Mouse (Mus musculus) bone marrow macrophage, adult 2 months (primary cell): ENCODE results near the gene Fam162b. TPM values are rescaled to one million over a fixed set of nuclear protein-coding genes. Genes with fewer than 3 reads are reported as not detected.

Experiments used
- H3K27ac ChIP-seq: 2 replicates; pipeline ENCODE4 v1.5.1; 2012; ENCODE audit warnings: low read depth, low read length; ENCODE audit not compliant: insufficient read depth
- H3K4me1 ChIP-seq: 2 replicates; pipeline ENCODE4 v1.6.1; 2012; ENCODE audit warnings: low read length; ENCODE audit not compliant: control insufficient read depth, insufficient read depth
- H3K4me3 ChIP-seq: 2 replicates; pipeline ENCODE4 v1.5.1; 2012; ENCODE audit warnings: mild to moderate bottlenecking, low read length, moderate library complexity; ENCODE audit not compliant: insufficient read depth
- CTCF ChIP-seq: IDR thresholded peaks from 2 replicates; pipeline ENCODE4 v1.5.1; 2012; ENCODE audit warnings: low read depth, mild to moderate bottlenecking, low read length, moderate library complexity
- POLR2A ChIP-seq: IDR thresholded peaks from 2 replicates; pipeline ENCODE4 v1.6.1; 2012; ENCODE audit warnings: mild to moderate bottlenecking, low read depth, low read length, borderline replicate concordance
- polyA plus RNA-seq: library from polyadenylated mRNA; stranded (reverse); fragments of >200 nt; gene quantifications from 2 replicates; pipeline ENCODE4 v1.2.4, GENCODE M21; 2012; ENCODE audit not compliant: missing spikeins, insufficient read depth, insufficient read length

Fam162b gene
- polyA plus RNA-seq, result not detected in 2 replicates

DNA sequence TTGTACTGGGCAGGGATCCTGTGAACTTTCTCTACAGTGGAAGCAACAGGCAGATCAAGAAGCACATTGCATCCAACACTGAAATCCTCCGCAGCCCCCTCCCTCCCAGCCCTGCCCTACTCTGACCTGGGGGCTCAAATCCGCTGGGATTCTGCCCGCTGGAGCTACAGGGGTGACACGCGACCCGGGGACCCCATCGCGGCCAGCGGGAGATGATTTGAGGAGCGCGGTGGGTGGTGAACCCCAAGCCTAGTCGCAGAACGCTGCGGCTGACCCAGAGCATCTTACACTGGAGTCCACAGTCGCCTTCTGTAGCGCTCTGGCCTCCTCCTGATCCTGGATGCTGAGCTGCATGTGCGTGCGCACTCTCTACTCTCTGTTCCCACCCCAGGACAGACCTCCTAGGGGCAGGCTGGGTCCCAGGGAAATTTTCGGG, at the start of gene Fam162b:
TSS of gene Fam162b (minus strand) at position 379 of the 436 bp plus-strand sequence.
- Histone ChIP-seq H3K4me3 (peak within 1 kb of the TSS; percentile 9; the same call in 1 of the 2 replicates), H3K4me1 (peaks cover 2% of the 10 kb centered on the region), H3K27ac (no peak within 1 kb of the TSS)
- TF ChIP-seq POLR2A, result no peak
- no peak for TF ChIP-seq CTCF

DNA sequence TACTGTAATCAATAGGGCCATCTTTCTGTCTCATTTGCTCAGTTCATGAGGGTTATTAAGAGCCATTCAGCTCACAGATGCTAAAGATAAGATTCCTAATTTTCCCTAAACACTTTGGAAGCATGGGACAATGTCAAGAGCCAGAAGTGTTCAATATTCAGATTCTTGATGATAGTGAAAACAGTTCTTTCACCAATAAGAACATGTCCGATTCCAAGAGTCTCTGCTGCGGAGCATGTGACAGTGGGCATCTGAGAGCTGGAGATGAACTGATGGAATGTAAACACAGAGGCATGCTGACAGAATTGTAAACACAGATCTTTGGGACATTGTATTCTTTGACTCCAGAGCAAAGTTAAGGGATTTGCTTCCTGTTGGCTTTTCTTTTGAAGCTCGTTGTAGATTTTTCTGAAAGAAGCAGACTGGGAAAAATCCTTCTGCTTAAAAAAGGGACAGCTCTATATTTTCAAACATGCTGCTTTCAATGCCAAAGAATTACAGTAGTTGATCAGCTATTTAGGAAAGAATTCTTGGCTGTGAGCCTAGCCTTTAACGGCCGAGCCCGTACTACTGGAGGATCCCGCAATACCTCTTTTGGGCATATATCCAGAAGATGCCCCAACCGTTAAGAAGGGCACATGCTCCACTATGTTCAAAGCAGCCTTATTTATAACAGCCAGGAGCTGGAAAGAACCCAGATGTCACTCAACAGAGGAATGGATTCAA, 41.3 kb upstream of the Fam162b start, which contains the start of gene Gprc6a:
TSS of gene Gprc6a (minus strand) at position 51 of the 726 bp plus-strand sequence.
- no peak for TF ChIP-seq POLR2A
- no peak for TF ChIP-seq CTCF
- Histone ChIP-seq H3K27ac (no peak within 1 kb of the TSS), H3K4me3 (no peak within 1 kb of the TSS), H3K4me1 (no peaks in the 10 kb centered on the region)

DNA sequence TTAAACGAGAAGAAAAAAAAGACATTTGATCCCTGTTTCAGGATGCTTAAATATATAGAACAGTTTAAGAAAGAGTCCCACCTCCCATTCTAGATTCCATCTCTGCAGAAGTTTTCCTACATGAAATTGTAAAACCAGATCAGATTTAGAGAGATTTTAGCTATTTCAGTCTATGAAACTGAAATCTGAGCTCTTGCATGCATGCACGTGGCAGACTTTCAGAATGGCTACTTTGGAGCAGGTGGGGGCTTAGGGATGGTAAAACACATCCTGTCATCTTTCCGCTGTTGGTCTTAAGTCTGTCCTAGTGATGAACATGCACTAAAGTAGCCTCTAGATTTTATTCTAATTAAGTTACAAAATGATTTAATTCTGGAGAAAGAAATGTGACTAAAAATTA, 30.9 kb upstream of the Fam162b start:
- Histone ChIP-seq H3K4me3 (no peak overlapping the region), H3K4me1 (no peaks in the 10 kb centered on the region), H3K27ac (no peak overlapping the region)
- TF ChIP-seq POLR2A (no peak), CTCF (no peak)

DNA sequence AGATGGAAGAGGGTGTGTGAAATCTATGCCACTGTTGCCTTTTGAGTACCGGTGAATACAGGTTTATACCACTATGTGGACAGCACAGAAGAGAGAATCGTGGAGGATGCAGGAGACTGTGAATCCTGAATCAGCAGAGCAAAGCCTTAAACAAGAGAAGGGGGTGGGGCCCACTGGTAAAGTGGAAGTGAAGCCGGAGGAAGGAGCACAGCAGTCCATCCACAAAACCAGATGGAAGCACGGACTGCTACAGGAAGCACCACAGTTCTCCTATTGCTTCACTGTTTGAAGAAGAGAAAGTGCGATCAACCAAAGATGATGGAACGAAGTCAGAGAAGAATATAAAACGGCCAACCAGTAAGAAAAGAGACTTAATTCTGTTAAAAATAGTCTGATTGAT, 29.8 kb upstream of the Fam162b start:
- no peak overlapping the region for H3K4me3 ChIP-seq
- H3K4me1 ChIP-seq, result no peaks in the 10 kb centered on the region
- TF ChIP-seq POLR2A (no peak), CTCF (no peak)
- H3K27ac ChIP-seq, result no peak overlapping the region

DNA sequence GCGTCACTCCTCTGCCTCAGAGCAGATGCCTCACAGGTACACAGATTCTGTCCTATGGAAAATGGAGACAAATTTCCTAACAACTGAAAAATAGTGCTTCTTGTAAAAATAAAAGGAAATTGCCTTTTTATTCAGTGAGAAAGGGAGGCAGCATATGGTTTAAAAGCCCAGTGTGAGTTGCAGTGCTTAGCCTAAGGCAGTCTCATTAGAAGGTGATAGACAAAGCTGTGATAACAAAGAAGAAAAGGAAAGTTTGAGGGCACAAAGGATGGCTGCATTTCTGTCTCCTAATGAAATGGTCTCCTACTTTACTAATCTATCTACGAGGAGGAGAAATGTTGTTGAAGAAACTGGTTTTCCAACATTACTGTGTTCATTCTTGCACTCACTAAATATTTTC, 28.2 kb upstream of the Fam162b start:
- no peaks in the 10 kb centered on the region for H3K4me1 ChIP-seq
- no peak overlapping the region for H3K27ac ChIP-seq
- no peak overlapping the region for H3K4me3 ChIP-seq
- TF ChIP-seq POLR2A (no peak), CTCF (no peak)

DNA sequence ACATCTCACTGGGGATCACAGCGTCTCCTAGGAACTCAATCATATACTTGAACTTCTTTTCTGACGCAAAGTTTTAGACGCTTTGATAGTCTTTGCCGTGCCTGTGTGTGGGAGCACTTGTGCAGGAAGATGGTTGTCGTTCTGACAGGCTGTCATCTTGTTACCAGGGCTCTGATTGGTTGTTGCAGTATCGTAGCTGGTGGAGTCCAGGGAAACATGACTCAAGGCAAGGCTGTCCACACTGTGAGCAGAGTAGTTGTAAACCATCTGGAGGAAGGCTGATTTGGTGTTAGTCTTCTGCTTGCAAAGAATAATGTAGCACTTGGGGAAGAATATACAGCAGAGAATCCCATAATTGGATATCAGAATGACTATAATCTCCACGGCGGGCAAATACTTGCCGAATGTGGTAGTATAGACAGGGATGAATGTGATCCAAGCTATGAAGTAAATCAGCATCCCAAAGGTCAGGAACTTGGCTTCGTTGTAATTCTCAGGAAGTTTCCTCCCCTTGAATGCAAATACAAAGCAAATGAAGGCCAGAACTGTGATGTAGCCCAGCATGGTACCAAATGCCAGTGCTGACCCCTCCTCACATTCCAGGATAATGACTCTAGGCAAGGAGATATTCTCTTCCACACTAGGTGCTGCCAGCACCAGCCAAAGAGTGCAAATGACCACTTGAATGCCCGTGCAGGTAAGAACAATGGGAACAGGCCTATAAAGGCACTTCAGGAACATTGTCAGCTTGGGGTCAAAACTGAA, 24.7 kb upstream of the Fam162b start:
- Histone ChIP-seq H3K27ac (no peak overlapping the region), H3K4me1 (no peaks in the 10 kb centered on the region)

DNA sequence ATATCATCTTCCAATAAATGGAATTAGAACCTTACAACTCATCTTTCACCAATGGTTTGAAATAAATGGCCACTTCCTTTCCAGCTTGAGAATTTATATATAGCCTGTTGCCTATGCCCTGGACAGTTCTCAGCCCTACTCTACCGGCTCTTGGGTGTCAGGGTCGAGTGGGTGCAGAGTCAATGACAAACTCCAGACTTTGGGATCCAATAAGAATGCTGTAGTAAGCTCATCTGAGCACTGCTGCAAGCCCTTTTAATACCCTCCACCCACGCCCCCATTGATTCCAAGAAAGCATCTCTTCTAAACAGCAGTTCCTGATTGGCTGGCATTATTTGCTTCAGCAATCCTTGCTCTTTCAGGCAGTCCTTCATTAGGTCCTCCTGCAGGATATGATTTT, 23.1 kb upstream of the Fam162b start:
- TF ChIP-seq CTCF (no peak), POLR2A (no peak)
- no peak overlapping the region for H3K4me3 ChIP-seq
- H3K4me1 ChIP-seq, result no peaks in the 10 kb centered on the region
- H3K27ac ChIP-seq, result no peak overlapping the region

More for the DNA sequence above, 24.7 kb upstream of the Fam162b start:
- TF ChIP-seq CTCF (no peak), POLR2A (no peak)
- no peak overlapping the region for H3K4me3 ChIP-seq

DNA sequence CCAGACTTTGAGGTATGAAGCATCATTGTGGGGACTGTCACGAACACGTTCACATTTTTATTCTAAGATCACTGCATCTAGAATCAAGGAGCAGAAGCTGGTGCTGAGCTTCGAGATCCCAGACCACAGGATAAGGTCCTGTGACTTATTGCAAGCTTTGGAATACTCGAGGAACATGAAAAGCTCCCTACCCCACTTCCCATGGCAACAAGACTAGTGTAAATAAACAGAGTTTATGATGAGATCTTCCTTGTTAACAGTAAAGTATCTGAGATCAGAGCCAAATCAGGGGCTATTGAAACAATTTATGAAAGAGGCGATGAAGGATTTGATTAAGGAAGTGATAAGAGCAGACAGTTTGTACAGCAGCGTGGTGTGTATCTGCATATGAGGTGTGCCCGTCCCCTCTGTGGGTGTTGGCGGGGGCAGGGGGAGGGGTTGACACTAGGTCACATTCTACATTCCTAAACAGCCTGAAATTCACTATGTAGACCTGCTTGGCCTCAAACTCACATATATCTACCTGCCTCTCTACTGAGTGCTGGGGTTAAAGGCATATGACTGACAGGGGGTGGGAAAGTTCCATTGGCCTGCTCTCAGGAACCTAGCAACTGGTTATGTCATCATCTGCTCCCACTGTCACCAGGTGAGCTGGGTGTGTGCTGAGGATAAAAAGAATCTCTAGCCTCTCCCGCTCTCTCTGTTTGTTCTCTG, 21.8 kb upstream of the Fam162b start:
- H3K4me1 ChIP-seq, result no peaks in the 10 kb centered on the region
- H3K27ac ChIP-seq, result no peak overlapping the region
- TF ChIP-seq POLR2A (no peak), CTCF (no peak)
- no peak overlapping the region for H3K4me3 ChIP-seq

DNA sequence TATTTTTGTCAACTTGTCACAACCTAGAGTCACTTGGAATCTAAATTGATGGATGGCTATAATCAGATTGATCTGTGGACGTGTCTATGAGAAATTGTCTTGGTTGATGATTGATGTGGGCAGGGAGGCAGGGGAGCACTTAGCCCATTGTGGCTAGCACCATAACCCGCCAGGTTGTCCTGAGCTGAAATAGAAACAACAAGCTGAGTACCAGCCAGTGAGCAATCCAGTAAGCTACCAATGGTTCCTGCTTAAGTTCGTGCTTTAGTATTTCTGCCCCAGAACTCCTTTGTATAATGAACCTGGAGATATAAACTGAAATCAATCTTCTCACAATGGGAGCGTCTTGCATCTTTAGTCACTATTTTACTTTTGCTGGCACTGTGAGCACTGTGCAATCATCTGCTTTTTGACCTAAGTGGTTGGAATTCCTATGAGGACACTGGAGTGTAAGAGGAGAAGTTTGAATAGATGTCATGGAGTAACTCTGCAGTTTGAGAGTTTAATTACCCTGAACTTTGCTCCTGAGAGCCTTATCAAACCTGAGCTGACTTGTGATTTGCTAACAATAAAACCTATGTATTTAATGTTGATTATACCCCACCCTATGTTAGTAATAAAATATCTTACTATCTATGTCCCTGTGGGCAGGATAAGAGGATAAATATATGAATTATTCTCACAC, 19.6 kb upstream of the Fam162b start:
- TF ChIP-seq POLR2A, result no peak
- TF ChIP-seq CTCF, result no peak
- H3K4me1 ChIP-seq, result no peaks in the 10 kb centered on the region
- no peak overlapping the region for H3K27ac ChIP-seq
- H3K4me3 ChIP-seq, result no peak overlapping the region
